Mouse (Mus musculus) limb, embryonic 10.5 days (tissue): ENCODE measurements around the gene Nab1. TPM values are rescaled to one million over a fixed set of nuclear protein-coding genes. Genes with fewer than 3 reads are reported as not detected.

Experiments used
- DNase-seq: peaks from one replicate; pipeline ENCODE4 v3.0.0-alpha.2; 2017; ENCODE audit warnings: low spot score
- H3K27ac ChIP-seq: fragments of 300-500 bp; sonication (generic); 2 replicates; pipeline ENCODE4 v1.5.1; 2016; ENCODE audit warnings: mild to moderate bottlenecking
- H3K27me3 ChIP-seq: fragments of 300-500 bp; sonication (generic); 2 replicates; pipeline ENCODE4 v1.6.1; 2016; ENCODE audit warnings: low read depth, mild to moderate bottlenecking; ENCODE audit not compliant: poor library complexity, severe bottlenecking
- H3K36me3 ChIP-seq: fragments of 300-500 bp; sonication (generic); 2 replicates; pipeline ENCODE4 v1.6.1; 2016; ENCODE audit warnings: mild to moderate bottlenecking, moderate library complexity
- H3K4me1 ChIP-seq: fragments of 300-500 bp; sonication (generic); 2 replicates; pipeline ENCODE4 v1.6.1; 2016
- H3K4me3 ChIP-seq: fragments of 300-500 bp; sonication (generic); 2 replicates; pipeline ENCODE4 v1.5.1; 2016; ENCODE audit warnings: mild to moderate bottlenecking, moderate library complexity
- H3K9me3 ChIP-seq: fragments of 300-500 bp; sonication (generic); replicated peaks from 2 replicates; pipeline ENCODE4 v1.6.1; 2016; ENCODE audit warnings: mild to moderate bottlenecking
- WGBS: fragments of 180-500 bp; shearing (Covaris S2); methylation state at CpG from one replicate; pipeline ENCODE4 v1.1.7; 2016; 5-methylcytosine and 5-hydroxymethylcytosine counted together
- polyA plus RNA-seq: library from polyadenylated mRNA; unstranded; fragments of >200 nt; fragmentation: Nextera tagmentation; extraction: Ambion mirVana; gene quantifications from 2 replicates; pipeline ENCODE4 v1.2.1, GENCODE M21; 2016

The Nab1 gene
- polyA plus RNA-seq, 1 experiment from 2014 or later = 6.1 TPM

DNA sequence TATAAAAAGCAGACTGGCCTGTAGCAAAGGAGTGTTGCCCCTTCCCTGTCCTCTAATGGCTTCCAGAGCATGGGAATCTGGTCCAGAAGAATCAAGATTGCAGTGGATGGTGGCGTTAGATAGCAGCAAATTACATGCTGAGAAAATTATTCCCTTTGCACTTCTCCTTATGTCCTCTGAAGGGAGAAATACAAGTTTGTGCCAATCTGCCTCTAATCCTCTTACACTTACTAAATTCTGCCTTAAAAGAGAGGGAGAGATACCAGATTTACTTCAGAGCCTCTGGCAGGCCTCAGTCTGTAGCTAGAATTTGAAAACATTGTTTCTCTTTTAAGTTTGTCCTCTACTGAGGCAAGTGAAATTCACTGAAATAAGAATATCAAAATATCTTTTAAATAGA lies 5.7 kb upstream of the Nab1 start:
- WGBS = 52% methylated on average over 1 of the region's 1 CpGs
- H3K27me3 ChIP-seq = no peaks in the 10 kb centered on the region
- H3K9me3 ChIP-seq = no peaks in the 10 kb centered on the region
- no peaks in the 10 kb centered on the region for H3K4me1 ChIP-seq
- H3K4me3 ChIP-seq = no peak overlapping the region
- H3K27ac ChIP-seq = no peak overlapping the region
- no peaks in the 10 kb centered on the region for H3K36me3 ChIP-seq
- no peak for DNase-seq

DNA sequence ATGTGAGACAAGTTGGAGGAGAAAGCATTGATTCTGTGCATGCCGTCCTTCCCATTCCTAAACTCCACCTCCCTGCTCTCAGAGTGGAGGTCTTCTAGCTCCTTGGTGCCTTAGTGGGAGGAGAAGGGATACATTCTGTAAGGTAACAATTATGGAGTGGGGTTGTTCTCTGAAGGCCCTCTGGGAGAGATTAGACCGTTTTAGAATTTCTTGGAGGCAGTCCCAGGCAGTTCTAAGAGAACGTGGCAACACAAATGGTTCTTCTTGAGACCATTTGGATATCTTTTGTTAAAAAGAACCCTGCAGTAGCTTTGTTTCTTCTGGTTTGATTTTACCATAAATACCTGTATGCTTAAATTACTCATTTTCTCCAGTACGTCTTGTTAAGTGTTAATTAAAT lies 1.8 kb upstream of the Nab1 start:
- 77% methylated on average over 4 of the region's 4 CpGs for WGBS
- Histone ChIP-seq H3K9me3 (no peaks in the 10 kb centered on the region), H3K27me3 (no peaks in the 10 kb centered on the region), H3K4me3 (no peak overlapping the region), H3K4me1 (peaks cover 9% of the 10 kb centered on the region), H3K36me3 (no peaks in the 10 kb centered on the region), H3K27ac (no peak overlapping the region)
- DNase-seq = no peak

DNA sequence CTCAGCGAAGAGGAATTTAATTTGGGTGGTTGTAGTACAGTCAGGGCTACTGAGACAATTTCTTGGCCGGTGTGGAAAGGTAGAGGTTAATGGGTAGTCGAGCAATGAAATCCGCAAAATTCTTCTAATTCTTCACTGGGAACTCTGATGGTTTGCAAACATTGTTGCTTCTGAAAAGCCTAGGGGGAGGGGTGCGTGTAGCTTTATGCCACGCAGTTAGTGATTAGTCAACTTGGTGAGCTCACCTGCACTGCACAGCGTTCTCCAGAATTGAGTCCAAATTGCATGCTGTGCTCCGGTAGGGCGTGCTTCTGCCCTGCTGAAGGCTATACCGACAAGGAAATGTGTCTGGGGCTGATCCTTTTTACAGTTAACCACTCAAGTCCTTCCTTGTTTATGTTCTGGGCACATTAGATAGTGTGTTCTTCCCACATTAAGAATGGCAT lies 1.2 kb upstream of the Nab1 start:
- 0 out of 2 replicates have a peak, but pooled peaks cover 4% of the 10 kb centered on the region for H3K27me3 ChIP-seq
- WGBS = 70% methylated on average over 10 of the region's 10 CpGs
- DNase-seq = no peak

DNA sequence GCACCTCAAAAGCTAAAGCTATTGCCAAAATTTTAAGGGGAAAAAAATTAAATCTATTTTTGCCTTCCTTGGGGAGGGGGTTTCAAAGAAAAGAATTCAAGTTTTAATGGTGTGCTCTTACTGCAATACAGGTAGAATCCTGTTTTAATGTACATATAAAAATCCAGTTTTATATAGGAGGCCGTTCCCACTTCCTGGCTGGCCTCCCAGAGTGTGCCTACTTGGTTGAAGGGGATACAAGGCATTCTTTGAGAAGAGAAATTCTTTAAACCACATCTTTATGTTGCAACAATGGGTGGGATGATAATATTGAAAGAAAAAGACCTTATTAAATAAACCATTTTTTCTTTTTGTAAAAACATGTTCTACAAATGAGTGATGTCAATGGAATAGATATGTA lies 611 bp upstream of the Nab1 start:
- peak overlapping the region; percentile 81; the same call in 1 of the 2 replicates for H3K4me3 ChIP-seq
- whole genome bisulfite sequencing = 82% methylated on average over 1 of the region's 1 CpGs

More for the DNA sequence above, 1.2 kb upstream of the Nab1 start:
- no peak overlapping the region for H3K4me3 ChIP-seq
- no peaks in the 10 kb centered on the region for H3K36me3 ChIP-seq
- peaks cover 9% of the 10 kb centered on the region for H3K4me1 ChIP-seq
- no peak overlapping the region for H3K27ac ChIP-seq
- no peaks in the 10 kb centered on the region for H3K9me3 ChIP-seq

DNA sequence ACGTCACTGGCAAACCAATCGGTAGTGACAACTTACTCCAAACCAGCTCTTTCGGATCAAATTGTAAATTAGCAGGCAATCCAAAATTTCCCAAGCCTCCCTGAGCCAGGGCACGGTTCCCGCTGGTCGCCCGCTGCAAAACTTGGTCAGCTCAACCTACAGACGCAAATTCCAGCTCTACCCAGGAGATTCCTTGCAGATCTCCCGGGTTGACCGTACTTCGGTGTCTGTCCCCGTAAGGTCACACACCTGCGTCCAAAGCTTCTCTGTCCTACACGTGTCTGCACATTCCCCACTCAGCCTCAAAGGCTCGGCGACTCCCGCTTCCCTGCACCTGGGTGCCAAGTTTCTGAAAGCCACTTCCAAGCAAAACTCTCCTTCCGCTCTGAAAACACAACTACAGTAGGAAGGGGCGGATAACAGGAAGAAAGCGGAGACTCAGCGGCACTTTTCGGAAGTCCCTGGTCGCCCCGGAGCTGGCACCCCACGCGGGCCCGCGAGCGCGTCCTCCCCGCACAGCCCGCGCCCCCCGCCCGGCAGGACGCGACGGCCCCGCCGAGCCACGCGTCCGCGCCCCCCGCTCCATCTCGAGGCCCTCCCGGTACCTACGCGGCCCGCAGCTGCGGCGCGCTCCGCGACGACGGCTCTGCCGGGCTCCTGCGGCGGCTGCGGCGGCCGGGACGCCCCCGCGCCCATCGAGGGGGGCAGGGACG lies 722 bp downstream of the Nab1 start:
- DNase-seq = peak; percentile 67
- Histone ChIP-seq H3K9me3 (no peaks in the 10 kb centered on the region), H3K4me1 (peaks cover 9% of the 10 kb centered on the region), H3K4me3 (peak overlapping the region; percentile 81), H3K27me3 (0 out of 2 replicates have a peak, but pooled peaks cover 4% of the 10 kb centered on the region), H3K36me3 (no peaks in the 10 kb centered on the region), H3K27ac (peak overlapping the region; percentile 92)
- WGBS = under 1% methylated on average over 67 of the region's 68 CpGs

More for the DNA sequence above, 611 bp upstream of the Nab1 start:
- H3K4me1 ChIP-seq = peaks cover 9% of the 10 kb centered on the region
- H3K36me3 ChIP-seq = no peaks in the 10 kb centered on the region
- H3K27ac ChIP-seq = no peak overlapping the region
- H3K27me3 ChIP-seq = 0 out of 2 replicates have a peak, but pooled peaks cover 4% of the 10 kb centered on the region
- H3K9me3 ChIP-seq = no peaks in the 10 kb centered on the region
- no peak for DNase-seq

DNA sequence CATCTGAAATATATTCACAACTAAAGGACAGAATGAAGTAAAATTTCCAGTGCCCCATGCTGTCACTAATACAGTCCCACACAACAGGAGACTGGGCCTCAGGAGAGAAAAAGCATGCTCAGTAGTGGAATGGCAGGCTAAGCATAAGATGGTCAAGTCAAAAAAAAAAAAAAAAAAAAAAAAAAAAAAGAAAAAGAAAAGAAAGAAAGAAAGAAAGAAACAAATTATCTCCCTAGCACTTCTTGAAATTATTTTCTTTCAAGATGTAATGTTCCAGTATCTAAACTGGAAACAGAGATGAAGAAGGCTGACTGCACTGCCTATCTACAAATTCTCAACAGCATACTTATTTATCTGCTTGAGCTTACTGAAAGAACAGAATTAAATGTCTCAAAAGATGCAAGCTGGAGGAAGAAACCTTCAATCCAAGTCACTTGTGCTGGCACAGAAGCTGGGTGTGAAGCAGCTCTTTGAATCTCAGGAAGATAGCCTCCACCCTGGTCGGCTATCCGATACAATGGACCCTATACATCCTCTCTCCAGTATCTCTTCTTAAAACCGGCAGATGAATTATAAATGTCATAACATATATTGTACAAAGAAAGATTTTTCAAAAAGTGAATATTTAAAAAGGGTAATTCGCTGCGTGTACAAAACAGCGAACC lies 1.6 kb downstream of the Nab1 start:
- Histone ChIP-seq H3K4me1 (peaks cover 9% of the 10 kb centered on the region), H3K27me3 (0 out of 2 replicates have a peak, but pooled peaks cover 4% of the 10 kb centered on the region), H3K4me3 (peak overlapping the region; percentile 81), H3K36me3 (no peaks in the 10 kb centered on the region), H3K27ac (no peak overlapping the region), H3K9me3 (no peaks in the 10 kb centered on the region)
- 21% methylated on average over 6 of the region's 6 CpGs for WGBS
- DNase-seq = no peak

DNA sequence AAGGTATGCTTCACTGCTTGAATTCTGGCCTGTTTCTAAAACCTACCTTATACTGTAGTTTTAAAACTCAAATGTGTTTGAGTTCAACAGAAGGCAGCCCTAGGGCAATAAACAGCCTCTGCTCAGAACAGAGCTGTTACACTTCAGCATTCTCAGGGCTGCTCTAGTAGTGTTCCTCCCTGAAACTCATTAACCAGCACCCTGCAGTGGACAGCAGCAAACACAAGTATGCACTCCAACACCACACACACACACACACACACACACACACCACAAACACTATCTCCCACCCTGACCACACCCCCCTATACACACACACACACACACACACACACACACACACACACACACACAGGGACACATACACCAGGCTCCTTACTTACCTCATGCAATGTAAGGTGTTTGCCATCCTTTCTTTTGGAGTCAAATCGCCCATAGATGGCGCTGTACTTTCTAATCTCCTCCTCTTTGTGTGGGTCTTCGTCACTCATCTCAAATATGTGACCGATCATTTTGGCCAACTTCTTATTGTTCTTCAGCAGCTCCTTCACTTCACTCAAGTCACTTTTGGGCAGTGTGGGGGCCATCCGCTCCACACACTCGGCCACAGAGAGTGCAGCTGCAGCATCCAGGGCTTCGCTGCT lies 10.8 kb downstream of the Nab1 start:
- DNase-seq = no peak
- Histone ChIP-seq H3K27me3 (no peaks in the 10 kb centered on the region), H3K27ac (no peak overlapping the region), H3K9me3 (no peaks in the 10 kb centered on the region), H3K4me3 (no peak overlapping the region), H3K4me1 (no peaks in the 10 kb centered on the region), H3K36me3 (no peaks in the 10 kb centered on the region)
- 68% methylated on average over 7 of the region's 7 CpGs for WGBS

DNA sequence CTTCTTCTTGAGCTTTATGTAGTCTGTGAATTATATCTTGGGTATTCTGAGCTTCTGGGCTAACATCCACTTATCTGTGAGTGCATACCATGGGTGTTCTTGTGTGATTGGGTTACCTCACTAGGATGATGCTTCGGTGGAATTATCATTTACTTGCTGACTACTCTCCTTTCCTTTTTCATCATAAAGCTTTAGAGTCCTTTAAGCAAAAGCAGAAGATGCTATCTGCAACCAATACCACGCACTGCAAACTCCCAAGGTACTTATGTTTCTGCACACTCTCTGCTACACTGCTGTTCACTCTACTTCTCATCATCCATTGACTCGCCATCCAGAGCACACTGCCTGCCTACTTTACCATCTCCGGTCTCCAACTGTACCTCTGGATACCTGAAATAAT lies 15.5 kb downstream of the Nab1 start:
- no peak for DNase-seq
- H3K4me1 ChIP-seq = no peaks in the 10 kb centered on the region
- WGBS = 95% methylated on average over 4 of the region's 4 CpGs
- no peaks in the 10 kb centered on the region for H3K9me3 ChIP-seq
- no peaks in the 10 kb centered on the region for H3K27me3 ChIP-seq
- no peak overlapping the region for H3K4me3 ChIP-seq
- H3K36me3 ChIP-seq = no peaks in the 10 kb centered on the region
- H3K27ac ChIP-seq = no peak overlapping the region

DNA sequence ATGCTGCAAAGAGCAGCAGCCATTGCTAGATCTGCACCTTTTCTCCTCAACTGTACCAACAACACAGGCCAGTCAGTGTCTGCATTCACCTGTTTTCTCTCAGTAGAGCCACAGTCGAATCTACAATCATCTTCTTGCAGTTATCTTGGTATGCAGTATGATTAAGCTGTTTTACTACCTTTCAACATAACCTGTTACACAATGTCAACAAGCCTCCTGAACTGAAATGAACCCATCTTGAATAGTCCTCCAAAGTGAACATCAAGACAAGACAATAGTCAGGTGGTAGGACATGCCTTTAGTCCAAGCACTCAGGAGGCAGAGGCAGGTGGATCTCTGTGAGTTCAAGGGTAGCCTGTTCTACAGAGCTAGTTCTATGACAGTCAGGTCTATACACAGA lies 26.2 kb downstream of the Nab1 start:
- DNase-seq = no peak
- H3K9me3 ChIP-seq = no peaks in the 10 kb centered on the region
- H3K4me3 ChIP-seq = no peak overlapping the region
- 98% methylated on average over 1 of the region's 1 CpGs for WGBS
- H3K27me3 ChIP-seq = no peaks in the 10 kb centered on the region
- H3K27ac ChIP-seq = no peak overlapping the region
- peaks cover 14% of the 10 kb centered on the region for H3K4me1 ChIP-seq
- H3K36me3 ChIP-seq = peaks cover 6% of the 10 kb centered on the region; the same call in 1 of the 2 replicates

DNA sequence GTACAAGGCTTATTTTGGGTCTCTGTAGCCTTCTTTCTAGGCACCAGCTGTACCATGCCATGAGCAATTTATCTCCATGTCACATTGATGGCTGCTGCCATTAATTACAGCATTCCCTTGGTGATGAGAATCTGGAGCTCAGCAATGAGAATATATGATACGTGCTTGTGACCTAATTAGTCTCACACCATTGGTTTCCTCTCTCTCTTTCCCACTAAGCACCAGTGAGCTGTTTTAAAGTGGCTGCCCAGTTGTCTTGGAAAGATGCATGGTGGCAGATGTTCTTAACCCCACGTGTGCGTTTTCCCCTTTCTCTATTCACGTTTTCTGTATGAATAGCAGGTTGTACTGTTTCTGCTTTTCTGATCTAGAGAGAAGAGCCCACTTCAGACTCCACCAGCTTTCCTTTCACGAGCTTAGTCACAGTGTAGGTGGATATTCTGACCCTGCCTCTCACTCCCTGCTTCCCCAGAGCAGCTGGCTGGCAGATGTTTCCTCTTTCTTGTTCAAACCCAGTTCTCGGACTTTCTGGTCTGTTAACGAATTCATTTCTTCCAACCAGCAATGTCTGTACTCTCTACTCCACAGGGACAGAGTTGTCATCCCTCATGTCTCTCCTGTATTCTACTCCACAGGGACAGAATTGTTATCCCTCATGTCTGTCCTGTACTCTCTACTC lies 29.5 kb downstream of the Nab1 start:
- Histone ChIP-seq H3K4me1 (peaks cover 14% of the 10 kb centered on the region), H3K4me3 (no peak overlapping the region), H3K27ac (no peak overlapping the region), H3K36me3 (peaks cover 5% of the 10 kb centered on the region; the same call in 1 of the 2 replicates), H3K9me3 (no peaks in the 10 kb centered on the region), H3K27me3 (no peaks in the 10 kb centered on the region)
- DNase-seq = peak; percentile 61
- 40% methylated on average over 7 of the region's 7 CpGs for WGBS

DNA sequence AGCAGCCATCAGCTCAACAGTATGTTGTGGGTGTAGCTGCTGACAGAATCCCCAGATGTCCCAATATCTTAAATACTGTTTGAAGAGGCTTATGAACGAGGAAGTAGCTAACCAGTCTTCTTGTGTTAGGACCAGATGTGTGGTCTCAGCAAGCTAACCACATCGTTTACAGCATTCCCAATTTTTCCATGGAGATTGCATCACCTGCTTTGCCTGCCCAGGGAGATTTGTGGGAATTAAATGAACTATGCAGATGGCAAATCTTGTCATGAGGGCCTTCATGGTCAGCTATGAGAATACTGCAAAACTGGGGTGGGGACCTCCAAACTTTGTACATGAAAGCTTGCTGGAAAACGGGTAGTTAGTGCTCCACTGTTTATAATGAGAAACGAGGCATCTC lies 30.2 kb downstream of the Nab1 start:
- 0 out of 2 replicates have a peak, but pooled peaks cover 3% of the 10 kb centered on the region for H3K36me3 ChIP-seq
- no peaks in the 10 kb centered on the region for H3K27me3 ChIP-seq
- H3K27ac ChIP-seq = no peak overlapping the region
- WGBS = 65% methylated on average over 4 of the region's 4 CpGs
- no peak for DNase-seq
- no peak overlapping the region for H3K4me3 ChIP-seq
- peaks cover 14% of the 10 kb centered on the region for H3K4me1 ChIP-seq
- no peaks in the 10 kb centered on the region for H3K9me3 ChIP-seq

DNA sequence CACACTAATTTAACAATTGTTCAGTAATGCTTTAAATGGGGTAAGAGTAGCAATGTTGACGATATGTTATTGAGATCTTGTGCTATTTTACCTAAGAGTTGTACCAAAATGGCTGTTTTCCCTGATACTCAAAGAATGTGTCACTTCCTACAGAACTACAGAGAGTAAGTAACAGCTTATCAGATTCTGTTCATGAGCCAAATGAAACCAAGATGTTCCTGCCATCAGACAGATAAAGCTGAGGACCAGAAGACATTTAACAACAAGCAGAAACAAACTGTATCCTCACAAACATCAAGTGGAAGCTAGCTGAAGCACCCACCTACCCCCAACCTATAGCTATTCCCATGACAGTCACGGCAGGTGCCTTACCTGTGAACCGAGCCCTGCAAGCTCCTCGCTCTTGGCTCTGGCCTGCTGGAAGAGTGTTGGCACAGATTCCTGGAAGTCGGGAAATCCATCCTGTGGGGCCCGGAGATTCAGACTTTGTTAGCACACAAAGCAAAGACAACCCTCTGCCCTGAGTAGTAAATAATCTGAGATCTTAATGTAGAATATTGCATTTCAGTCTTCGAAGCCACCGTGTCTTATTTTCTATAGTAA lies 33.9 kb downstream of the Nab1 start:
- Histone ChIP-seq H3K4me3 (no peak overlapping the region), H3K36me3 (no peaks in the 10 kb centered on the region), H3K27me3 (no peaks in the 10 kb centered on the region), H3K9me3 (no peaks in the 10 kb centered on the region), H3K27ac (no peak overlapping the region), H3K4me1 (peaks cover 14% of the 10 kb centered on the region)
- DNase-seq = no peak
- 95% methylated on average over 8 of the region's 8 CpGs for WGBS
